Mouse (Mus musculus) embryonic facial prominence, embryonic 14.5 days (tissue): ENCODE results near the gene Exo5. TPM values are rescaled to one million over a fixed set of nuclear protein-coding genes. Genes with fewer than 3 reads are reported as not detected.
A peak's percentile ranks its signal among the peaks of the same experiment; 100 is the strongest.

Experiments
- ATAC-seq: fragments of 200-750 bp; cut with Nextera tagmentation; 2 replicates; pipeline ENCODE4 v1.8.0; 2017; ENCODE audit warnings: low read depth, moderate number of reproducible peaks, moderate TSS enrichment
- DNase-seq: peaks from one replicate; pipeline ENCODE4 v3.0.0-alpha.2; 2015; ENCODE audit warnings: low spot score
- H3K27ac ChIP-seq: fragments of 300-500 bp; sonication (generic); replicated peaks from 2 replicates; pipeline ENCODE4 v1.5.1; 2014; ENCODE audit warnings: low read depth, mild to moderate bottlenecking, low read length, moderate library complexity
- H3K27me3 ChIP-seq: fragments of 300-500 bp; sonication (generic); replicated peaks from 2 replicates; pipeline ENCODE4 v1.6.1; 2014; ENCODE audit warnings: low read length; ENCODE audit not compliant: control insufficient read depth, insufficient read depth
- H3K36me3 ChIP-seq: fragments of 300-500 bp; sonication (generic); 2 replicates; pipeline ENCODE4 v1.6.1; 2014; ENCODE audit warnings: low read length, mixed read lengths; ENCODE audit not compliant: control insufficient read depth, insufficient read depth
- H3K4me1 ChIP-seq: fragments of 300-500 bp; sonication (generic); 2 replicates; pipeline ENCODE4 v1.6.1; 2014; ENCODE audit warnings: antibody characterized with exemption, low read length; ENCODE audit not compliant: control insufficient read depth, insufficient read depth
- H3K4me2 ChIP-seq: fragments of 300-500 bp; sonication (generic); 2 replicates; pipeline ENCODE4 v1.6.1; 2014; ENCODE audit warnings: low read depth, mild to moderate bottlenecking, low read length, moderate library complexity, mixed read lengths
- H3K4me3 ChIP-seq: fragments of 300-500 bp; sonication (generic); 2 replicates; pipeline ENCODE4 v1.5.1; 2014; ENCODE audit warnings: low read depth, mild to moderate bottlenecking, low read length
- H3K9ac ChIP-seq: fragments of 300-500 bp; sonication (generic); 2 replicates; pipeline ENCODE4 v1.6.1; 2014; ENCODE audit warnings: low read depth, mild to moderate bottlenecking, low read length, moderate library complexity, mixed read lengths
- H3K9me3 ChIP-seq: fragments of 300-500 bp; sonication (generic); 2 replicates; pipeline ENCODE4 v1.6.1; 2016; ENCODE audit warnings: low read length; ENCODE audit not compliant: control insufficient read depth
- WGBS: fragments of 180-500 bp; shearing (Covaris S2); extraction: QIAGEN DNeasy Blood & Tissue Kit; methylation state at CpG from one replicate; pipeline ENCODE4 v1.1.7; 2014; 5-methylcytosine and 5-hydroxymethylcytosine counted together
- polyA plus RNA-seq: library from polyadenylated mRNA; unstranded; fragments of >200 nt; fragmentation: Nextera tagmentation; extraction: Ambion mirVana; gene quantifications from 2 replicates; pipeline ENCODE4 v1.2.1, GENCODE M21; 2014

The Exo5 gene
- polyA plus RNA-seq, 1 experiment from 2014 or later, result 16.7 TPM

GRCm38 (mm10) chr4:120887381-120888112 lies 37.3 kb downstream of the Exo5 start:
- Histone ChIP-seq H3K4me2 (no peak overlapping the region), H3K27ac (no peak overlapping the region), H3K9ac (no peak overlapping the region), H3K36me3 (no peaks in the 10 kb centered on the region), H3K9me3 (no peaks in the 10 kb centered on the region), H3K4me1 (peaks cover 6% of the 10 kb centered on the region; the same call in 1 of the 2 replicates), H3K27me3 (no peaks in the 10 kb centered on the region; the same call in 1 of the 2 replicates), H3K4me3 (no peak overlapping the region)
- 26% methylated on average over 8 of the region's 8 CpGs for WGBS
- peak; percentile 31 for ATAC-seq
- DNase-seq, result peak; percentile 59

GRCm38 (mm10) chr4:120886811-120887210 lies 38.0 kb downstream of the Exo5 start:
- 69% methylated on average over 5 of the region's 5 CpGs for WGBS
- no peak overlapping the region for H3K4me3 ChIP-seq
- no peak for ATAC-seq

GRCm38 (mm10) chr4:120886131-120886530 lies 38.7 kb downstream of the Exo5 start:
- Histone ChIP-seq H3K4me3 (no peak overlapping the region), H3K9ac (no peak overlapping the region), H3K27ac (no peak overlapping the region), H3K36me3 (no peaks in the 10 kb centered on the region), H3K4me2 (no peak overlapping the region), H3K9me3 (no peaks in the 10 kb centered on the region), H3K27me3 (no peaks in the 10 kb centered on the region; the same call in 1 of the 2 replicates), H3K4me1 (peaks cover 6% of the 10 kb centered on the region; the same call in 1 of the 2 replicates)
- DNase-seq, result no peak
- WGBS, result 18% methylated on average over 4 of the region's 4 CpGs
- no peak for ATAC-seq

More at GRCm38 (mm10) chr4:120886811-120887210, 38.0 kb downstream of the Exo5 start:
- DNase-seq, result no peak
- Histone ChIP-seq H3K27me3 (no peaks in the 10 kb centered on the region; the same call in 1 of the 2 replicates), H3K36me3 (no peaks in the 10 kb centered on the region), H3K27ac (no peak overlapping the region), H3K9me3 (no peaks in the 10 kb centered on the region), H3K4me1 (peaks cover 6% of the 10 kb centered on the region; the same call in 1 of the 2 replicates), H3K4me2 (no peak overlapping the region), H3K9ac (no peak overlapping the region)

- Histone ChIP-seq H3K4me3 (no peak overlapping the region), H3K36me3 (no peaks in the 10 kb centered on the region), H3K9ac (0 out of 2 replicates have a peak overlapping the region, but pooled peaks have one; percentile 4), H3K4me2 (no peak overlapping the region), H3K4me1 (peaks cover 6% of the 10 kb centered on the region; the same call in 1 of the 2 replicates), H3K27me3 (no peaks in the 10 kb centered on the region; the same call in 1 of the 2 replicates), H3K27ac (no peak overlapping the region), H3K9me3 (no peaks in the 10 kb centered on the region)
- DNase-seq, result peak; percentile 69
- WGBS, result 39% methylated on average over 13 of the region's 13 CpGs
- ATAC-seq, result no peak
Observed at GRCm38 (mm10) chr4:120885208-120886120, 39.4 kb downstream of the Exo5 start.

- no peak overlapping the region for H3K4me3 ChIP-seq
- H3K4me1 ChIP-seq, result peaks cover 6% of the 10 kb centered on the region; the same call in 1 of the 2 replicates
- H3K9ac ChIP-seq, result no peak overlapping the region
- 53% methylated on average over 3 of the region's 5 CpGs for WGBS
- no peaks in the 10 kb centered on the region for H3K36me3 ChIP-seq
- peak; percentile 34 for DNase-seq
- no peak overlapping the region for H3K27ac ChIP-seq
- no peaks in the 10 kb centered on the region; the same call in 1 of the 2 replicates for H3K27me3 ChIP-seq
- no peak overlapping the region for H3K4me2 ChIP-seq
- no peak for ATAC-seq
- H3K9me3 ChIP-seq, result no peaks in the 10 kb centered on the region
Observed at GRCm38 (mm10) chr4:120882002-120882625, 42.7 kb downstream of the Exo5 start.

- Histone ChIP-seq H3K4me2 (no peak overlapping the region), H3K4me3 (no peak overlapping the region), H3K9ac (no peak overlapping the region), H3K9me3 (no peaks in the 10 kb centered on the region), H3K27me3 (no peaks in the 10 kb centered on the region; the same call in 1 of the 2 replicates), H3K4me1 (peaks cover 4% of the 10 kb centered on the region; the same call in 1 of the 2 replicates), H3K27ac (no peak overlapping the region), H3K36me3 (no peaks in the 10 kb centered on the region)
- ATAC-seq (no peak), DNase-seq (peak; percentile 40)
- 57% methylated on average over 6 of the region's 6 CpGs for WGBS
Observed at GRCm38 (mm10) chr4:120880731-120881432, 43.9 kb downstream of the Exo5 start.

GRCm38 (mm10) chr4:120879386-120879785 lies 45.4 kb downstream of the Exo5 start:
- H3K36me3 ChIP-seq, result no peaks in the 10 kb centered on the region
- H3K9me3 ChIP-seq, result no peaks in the 10 kb centered on the region
- no peaks in the 10 kb centered on the region; the same call in 1 of the 2 replicates for H3K4me1 ChIP-seq
- ATAC-seq (no peak), DNase-seq (no peak)
- H3K27ac ChIP-seq, result no peak overlapping the region
- WGBS, result 29% methylated on average over 4 of the region's 4 CpGs
- no peak overlapping the region for H3K4me3 ChIP-seq
- no peak overlapping the region for H3K4me2 ChIP-seq
- H3K27me3 ChIP-seq, result no peaks in the 10 kb centered on the region; the same call in 1 of the 2 replicates
- H3K9ac ChIP-seq, result no peak overlapping the region
